Mouse (Mus musculus): ENCODE measurements around the gene Rex1bd. TPM values are rescaled to one million over a fixed set of nuclear protein-coding genes. Genes with fewer than 3 reads are reported as not detected.
A peak's percentile ranks its signal among the peaks of the same experiment; 100 is the strongest.
"Not testable (repeated sequence)": the region's sequence is repeated elsewhere in the genome, so short reads cannot be mapped to it uniquely, and the experiment has no call there.

Gene Rex1bd
- polyA plus RNA-seq, 1 experiment: 175 TPM

DNA sequence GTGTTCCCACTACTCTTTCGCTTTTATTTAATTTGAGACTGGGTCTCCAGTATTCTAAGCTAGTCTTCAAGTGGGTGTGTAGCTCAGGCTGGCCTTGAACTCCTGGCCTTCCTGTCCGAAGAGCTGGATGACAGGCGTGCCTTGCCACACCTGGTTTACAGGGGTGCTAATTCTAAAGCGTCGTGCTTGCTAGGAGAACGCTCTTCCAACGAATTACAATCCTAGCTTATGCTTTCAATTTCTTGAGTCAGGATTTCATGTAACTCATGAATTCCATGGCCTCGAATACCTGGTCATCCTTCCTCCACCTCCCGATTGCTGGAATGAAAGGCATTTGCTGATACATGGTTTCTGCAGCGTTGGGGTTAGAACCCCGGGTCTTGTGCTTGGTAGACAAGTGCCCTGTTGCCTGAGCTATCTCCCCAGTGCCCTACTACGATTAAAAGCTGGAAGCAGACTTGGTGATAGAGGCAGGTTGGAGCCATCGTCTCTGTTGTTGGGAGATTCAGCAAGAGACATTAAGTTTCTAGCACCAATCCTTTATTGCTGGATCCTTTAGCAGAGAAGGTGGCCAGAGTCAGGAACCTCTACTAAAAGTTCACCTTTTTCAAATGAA is 21.7 kb upstream of the Rex1bd start:
- no peak for DNase-seq (ENCODE audit: low read depth)
- TF ChIP-seq POLR2A (IDR thresholded peaks at IDR 0.05; ENCODE audit: borderline replicate concordance, extremely low read depth, insufficient read depth, insufficient read length, poor library complexity, severe bottlenecking) (no peak), CTCF (IDR thresholded peaks at IDR 0.05; ENCODE audit: borderline replicate concordance, extremely low read depth, insufficient read depth, insufficient read length) (no peak)

DNA sequence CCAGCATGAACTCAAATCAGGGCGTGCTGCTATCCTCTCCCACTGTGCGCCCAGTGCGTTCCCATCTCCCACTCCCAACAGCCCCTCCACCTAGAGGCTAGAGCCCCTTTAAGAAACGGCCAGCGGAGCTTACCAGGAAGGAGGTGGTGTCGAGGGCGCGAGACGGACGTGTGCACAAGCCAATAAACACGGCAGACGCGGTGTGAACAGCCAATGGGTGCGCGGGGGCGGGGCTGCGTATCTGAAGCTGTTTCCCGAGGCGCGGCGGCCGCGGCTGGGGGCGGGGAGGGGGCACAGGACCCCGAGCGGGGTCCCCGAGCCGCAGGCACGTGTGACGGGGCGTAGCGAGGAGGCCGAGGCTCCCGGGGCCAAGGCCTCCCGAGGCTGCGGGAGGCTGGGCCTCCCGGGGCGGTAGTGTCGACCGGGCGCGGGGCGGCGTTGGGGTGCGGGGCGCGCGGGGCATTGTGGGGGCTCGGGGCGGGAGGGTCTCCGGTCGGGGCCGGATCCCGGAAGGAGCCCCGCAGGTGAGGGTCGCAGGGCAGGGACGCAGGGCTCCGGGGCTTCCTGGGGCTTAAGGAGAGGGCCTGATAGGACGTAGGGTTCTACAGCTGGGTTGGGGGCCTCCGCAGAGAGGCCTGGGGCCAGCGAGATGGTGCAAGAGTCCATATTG is 21.1 kb upstream of the Rex1bd start, which contains the start of the genes Fkbp8 and Kxd1:
Gene Fkbp8, plus strand, starts transcription at position 213 of the 670 bp plus-strand sequence.
Gene Kxd1, minus strand, starts transcription at position 445 of the 670 bp plus-strand sequence.
- TF ChIP-seq CTCF (IDR thresholded peaks at IDR 0.05; ENCODE audit: borderline replicate concordance, extremely low read depth, insufficient read depth, insufficient read length) (peak; percentile 21; the same call in 1 of the 2 replicates), POLR2A (IDR thresholded peaks at IDR 0.05; ENCODE audit: borderline replicate concordance, extremely low read depth, insufficient read depth, insufficient read length, poor library complexity, severe bottlenecking) (peak; percentile 46; the same call in 1 of the 2 replicates)
- DNase-seq (ENCODE audit: low read depth): peak; percentile 99

GRCm38 (mm10) chr8:70527111-70527511 is 20.6 kb upstream of the Rex1bd start:
- TF ChIP-seq POLR2A (IDR thresholded peaks at IDR 0.05; ENCODE audit: borderline replicate concordance, extremely low read depth, insufficient read depth, insufficient read length, poor library complexity, severe bottlenecking): no peak
- no peak for TF ChIP-seq CTCF (IDR thresholded peaks at IDR 0.05; ENCODE audit: borderline replicate concordance, extremely low read depth, insufficient read depth, insufficient read length)
- no peak for DNase-seq (ENCODE audit: low read depth)

GRCm38 (mm10) chr8:70522592-70523403 is 16.2 kb upstream of the Rex1bd start:
- TF ChIP-seq CTCF (IDR thresholded peaks at IDR 0.05; ENCODE audit: borderline replicate concordance, extremely low read depth, insufficient read depth, insufficient read length): peak; percentile 53
- TF ChIP-seq POLR2A (IDR thresholded peaks at IDR 0.05; ENCODE audit: borderline replicate concordance, extremely low read depth, insufficient read depth, insufficient read length, poor library complexity, severe bottlenecking): 0 out of 2 replicates have a peak, but pooled peaks have one; percentile 65
- DNase-seq (ENCODE audit: low read depth): peak; percentile 99

DNA sequence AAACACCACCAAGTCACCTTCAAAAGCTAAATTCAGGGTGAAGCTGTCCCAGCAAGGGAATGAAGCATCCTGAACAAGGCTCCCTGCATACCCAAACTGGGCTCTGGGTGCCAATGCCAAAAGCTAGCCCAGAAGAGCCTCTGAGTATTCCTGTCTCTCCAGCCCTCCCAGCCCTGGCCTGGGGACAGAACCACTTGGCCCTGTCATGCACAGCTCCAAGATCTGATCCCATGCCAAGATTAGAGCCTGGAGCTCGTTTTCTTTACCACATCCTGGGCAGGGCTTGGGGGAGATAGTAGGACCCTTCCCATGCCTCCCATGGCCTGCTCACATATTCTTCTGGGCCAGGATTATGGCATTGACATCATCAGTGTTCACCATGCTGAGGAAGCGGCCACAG is 13.1 kb upstream of the Rex1bd start:
- DNase-seq (ENCODE audit: low read depth): no peak

GRCm38 (mm10) chr8:70519043-70519442 is 12.5 kb upstream of the Rex1bd start:
- TF ChIP-seq CTCF (IDR thresholded peaks at IDR 0.05; ENCODE audit: borderline replicate concordance, extremely low read depth, insufficient read depth, insufficient read length) (no peak), POLR2A (IDR thresholded peaks at IDR 0.05; ENCODE audit: borderline replicate concordance, extremely low read depth, insufficient read depth, insufficient read length, poor library complexity, severe bottlenecking) (no peak)
- DNase-seq (ENCODE audit: low read depth): no peak

More for the DNA sequence above, 13.1 kb upstream of the Rex1bd start:
- TF ChIP-seq POLR2A (IDR thresholded peaks at IDR 0.05; ENCODE audit: borderline replicate concordance, extremely low read depth, insufficient read depth, insufficient read length, poor library complexity, severe bottlenecking): no peak
- TF ChIP-seq CTCF (IDR thresholded peaks at IDR 0.05; ENCODE audit: borderline replicate concordance, extremely low read depth, insufficient read depth, insufficient read length): no peak

DNA sequence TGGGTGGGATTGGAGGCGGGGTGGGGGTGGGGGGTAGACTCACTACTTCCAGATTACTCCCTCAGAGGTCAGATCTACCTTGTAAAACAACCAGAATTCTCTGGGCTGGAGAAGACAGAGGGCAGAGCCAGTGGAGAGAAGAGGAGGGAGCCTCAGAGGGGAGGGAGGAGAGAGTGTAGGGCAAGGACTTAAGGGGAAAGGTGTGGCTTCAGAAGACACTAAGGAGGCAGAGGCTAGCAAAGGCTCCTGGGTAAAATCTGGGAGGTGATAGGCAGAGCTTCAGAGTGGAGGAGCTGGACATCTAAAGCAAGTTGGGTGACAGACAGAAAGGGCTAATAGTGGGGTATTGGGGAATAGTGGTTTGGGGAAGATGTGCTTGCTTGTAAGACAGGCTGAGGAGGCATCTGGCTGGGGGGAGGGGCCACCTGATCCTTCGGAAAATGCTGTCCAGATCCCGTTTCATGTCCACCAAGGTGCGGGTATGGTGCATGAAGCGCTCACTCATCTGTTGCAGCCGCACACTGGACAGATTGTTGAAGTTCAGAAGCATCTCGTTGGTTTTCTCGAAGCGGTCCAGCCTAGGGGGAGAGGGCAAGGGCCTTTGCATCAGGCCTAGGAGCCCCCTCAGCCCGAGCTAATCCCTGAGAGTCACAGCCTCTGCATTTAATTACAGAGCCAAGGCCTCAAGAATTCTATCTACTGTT is 11.5 kb upstream of the Rex1bd start:
- DNase-seq (ENCODE audit: low read depth): no peak
- TF ChIP-seq CTCF (IDR thresholded peaks at IDR 0.05; ENCODE audit: borderline replicate concordance, extremely low read depth, insufficient read depth, insufficient read length): no peak
- no peak for TF ChIP-seq POLR2A (IDR thresholded peaks at IDR 0.05; ENCODE audit: borderline replicate concordance, extremely low read depth, insufficient read depth, insufficient read length, poor library complexity, severe bottlenecking)

DNA sequence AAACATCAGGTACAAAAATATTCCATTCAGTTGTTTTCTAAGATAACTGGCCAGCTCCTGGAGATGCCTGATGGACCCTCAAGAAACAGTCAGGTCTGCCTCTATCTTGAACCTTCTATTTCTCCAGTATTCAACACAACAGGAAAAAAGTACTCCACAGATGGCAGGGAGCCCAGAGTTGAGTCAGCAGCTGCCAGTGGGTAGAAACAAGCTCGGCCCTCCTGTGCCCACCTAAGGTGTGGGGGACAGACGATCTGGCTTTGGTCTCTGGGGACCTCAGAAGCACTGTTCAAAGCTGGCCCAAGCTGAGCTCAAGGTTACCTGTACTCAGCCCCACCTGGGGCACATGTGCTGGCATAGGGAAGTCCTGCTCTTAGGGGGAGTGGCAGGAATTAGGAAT is 6.9 kb upstream of the Rex1bd start:
- DNase-seq (ENCODE audit: low read depth): no peak
- TF ChIP-seq POLR2A (IDR thresholded peaks at IDR 0.05; ENCODE audit: borderline replicate concordance, extremely low read depth, insufficient read depth, insufficient read length, poor library complexity, severe bottlenecking) (no peak), CTCF (IDR thresholded peaks at IDR 0.05; ENCODE audit: borderline replicate concordance, extremely low read depth, insufficient read depth, insufficient read length) (no peak)

GRCm38 (mm10) chr8:70512253-70512903 is 5.8 kb upstream of the Rex1bd start:
- TF ChIP-seq POLR2A (IDR thresholded peaks at IDR 0.05; ENCODE audit: borderline replicate concordance, extremely low read depth, insufficient read depth, insufficient read length, poor library complexity, severe bottlenecking) (no peak), CTCF (IDR thresholded peaks at IDR 0.05; ENCODE audit: borderline replicate concordance, extremely low read depth, insufficient read depth, insufficient read length) (no peak)
- DNase-seq (ENCODE audit: low read depth): no peak

DNA sequence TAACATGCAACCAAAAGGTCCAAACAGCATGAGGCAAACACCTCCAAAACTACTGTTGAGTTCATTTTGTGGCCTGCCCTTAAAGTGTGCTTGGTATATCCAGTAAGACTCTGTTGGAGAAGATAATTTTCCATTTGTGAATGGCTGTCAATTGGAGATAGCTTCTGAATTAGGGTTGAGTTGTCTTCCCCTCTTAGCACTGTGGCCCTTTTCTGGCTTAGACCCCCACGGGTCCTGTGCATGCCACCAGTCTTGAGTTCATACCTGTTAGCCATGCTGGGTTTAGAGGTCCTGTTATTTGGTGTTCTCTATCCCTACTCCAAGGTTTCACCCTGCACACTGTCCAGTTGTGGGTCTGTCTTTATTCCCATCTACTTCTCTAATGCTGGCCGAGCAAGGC is 5.2 kb upstream of the Rex1bd start:
- no peak for DNase-seq (ENCODE audit: low read depth)
- TF ChIP-seq CTCF (IDR thresholded peaks at IDR 0.05; ENCODE audit: borderline replicate concordance, extremely low read depth, insufficient read depth, insufficient read length) (no peak), POLR2A (IDR thresholded peaks at IDR 0.05; ENCODE audit: borderline replicate concordance, extremely low read depth, insufficient read depth, insufficient read length, poor library complexity, severe bottlenecking) (no peak)

GRCm38 (mm10) chr8:70511174-70511573 is 4.6 kb upstream of the Rex1bd start:
- DNase-seq (ENCODE audit: low read depth): not testable (repeated sequence)

All from brain, embryonic 14.5 days (tissue).